Mouse (Mus musculus) heart, adult 2 months (tissue): ENCODE measurements at regions not wholly inside any gene's neighbourhood (a gene's known extent, or its start where the extent isn't known, plus 50 kb on each side); places are given as distances from the start of the nearest gene placed in this dataset.
"Not testable (repeated sequence)": the region's sequence is repeated elsewhere in the genome, so short reads cannot be mapped to it uniquely, and the experiment has no call there.

ENCODE experiments used
- DNase-seq, 2 experiments: peaks; one replicate each; pipeline ENCODE4 v3.0.0; 2021
- H3K27ac ChIP-seq: fragments of 200-600 bp; 2 replicates; pipeline ENCODE4 v1.8.1; 2022
- H3K27me3 ChIP-seq: fragments of 200-500 bp; 2 replicates; pipeline ENCODE4 v1.6.1; 2012; ENCODE audit warnings: mild to moderate bottlenecking, low read length, inconsistent platforms, mixed read lengths; ENCODE audit not compliant: control insufficient read depth, insufficient read depth
- H3K36me3 ChIP-seq: fragments of 200-500 bp; 2 replicates; pipeline ENCODE4 v1.6.1; 2012; ENCODE audit warnings: low read length, inconsistent platforms; ENCODE audit not compliant: control insufficient read depth, insufficient read depth
- H3K4me1 ChIP-seq: fragments of 200-500 bp; 2 replicates; pipeline ENCODE4 v1.6.1; 2011; ENCODE audit warnings: low read length; ENCODE audit not compliant: control insufficient read depth, insufficient read depth
- H3K4me3 ChIP-seq: fragments of 200-600 bp; 2 replicates; pipeline ENCODE4 v1.8.1; 2022
- H3K79me2 ChIP-seq: fragments of 200-500 bp; replicated peaks from 2 replicates; pipeline ENCODE4 v1.6.1; 2012; ENCODE audit warnings: mild to moderate bottlenecking, inconsistent platforms, low read length, moderate library complexity, mixed read lengths; ENCODE audit not compliant: control insufficient read depth, insufficient read depth
- H3K9ac ChIP-seq: fragments of 200-500 bp; 2 replicates; pipeline ENCODE4 v1.6.1; 2012; ENCODE audit warnings: low read depth, mild to moderate bottlenecking, control low read depth, inconsistent platforms, low read length, mixed read lengths
- CTCF ChIP-seq: fragments of 200-600 bp; IDR thresholded peaks from 2 replicates; pipeline ENCODE4 v1.8.1; 2022; ENCODE audit warnings: antibody characterized with exemption, mild to moderate bottlenecking, moderate library complexity
- EP300 ChIP-seq: fragments of 200-500 bp; IDR thresholded peaks from 2 replicates; pipeline ENCODE4 v1.6.1; 2011; ENCODE audit warnings: low read depth, low read length, control low read depth; ENCODE audit not compliant: insufficient read depth
- POLR2A ChIP-seq: fragments of 200-500 bp; IDR thresholded peaks from 2 replicates; pipeline ENCODE4 v1.6.1; 2011; ENCODE audit warnings: mild to moderate bottlenecking, low read depth, low read length, control low read depth; ENCODE audit not compliant: insufficient read depth
- WGBS: fragments of 180-500 bp; shearing (Covaris S2); methylation state at CpG from one replicate; pipeline ENCODE4 v1.1.7; 2018; 5-methylcytosine and 5-hydroxymethylcytosine counted together
- intact Hi-C: fragments of 180-260 bp; cut with DNase I; formaldehyde crosslinking; loops from one replicate; pipeline ENCODE4 v1.15.1; 2025

GRCm38 (mm10) chr8:71081291-71081690 is 175.6 kb downstream of the Map1s start:
- H3K4me3 ChIP-seq, H3K9ac ChIP-seq, H3K27ac ChIP-seq, H3K79me2 ChIP-seq, DNase-seq, intact Hi-C loops, H3K36me3 ChIP-seq, H3K4me1 ChIP-seq, H3K27me3 ChIP-seq: not testable (repeated sequence)
- 0% methylated on average over 1 of the region's 1 CpGs for WGBS

- H3K9ac ChIP-seq, H3K4me1 ChIP-seq, H3K27ac ChIP-seq, intact Hi-C loops, H3K36me3 ChIP-seq, H3K4me3 ChIP-seq, H3K27me3 ChIP-seq, H3K79me2 ChIP-seq: not testable (repeated sequence)
- WGBS: 3% methylated on average over 2 of the region's 2 CpGs
- peak in 1 of 2 experiments; percentile 20 for DNase-seq
Measured at GRCm38 (mm10) chr8:71127131-71127530, 145.4 kb upstream of the Myo9b start.

- no peak for DNase-seq
- H3K9ac ChIP-seq: no peak overlapping the region
- no peak overlapping the region for H3K27ac ChIP-seq
- no peaks in the 10 kb centered on the region for H3K79me2 ChIP-seq
- no peak overlapping the region for H3K4me3 ChIP-seq
- no peaks in the 10 kb centered on the region for H3K36me3 ChIP-seq
- peaks cover 2% of the 10 kb centered on the region for H3K27me3 ChIP-seq
- WGBS: 53% methylated on average over 4 of the region's 4 CpGs
- TF ChIP-seq CTCF (no peak), EP300 (no peak), POLR2A (no peak)
- H3K4me1 ChIP-seq: no peaks in the 10 kb centered on the region
- intact Hi-C loops: loop anchor here (5.0 kb wide), 1 partner anchor 687 kb away; no protein-coding TSS in a partner anchor
Measured at GRCm38 (mm10) chr8:71130411-71131261, 141.9 kb upstream of the Myo9b start.

GRCm38 (mm10) chr8:71131327-71132089 is 141.0 kb upstream of the Myo9b start:
- intact Hi-C loops: loop anchor here (5.0 kb wide), 1 partner anchor 686 kb away; no protein-coding TSS in a partner anchor
- TF ChIP-seq CTCF (no peak), POLR2A (no peak), EP300 (no peak)
- no peaks in the 10 kb centered on the region for H3K36me3 ChIP-seq
- H3K9ac ChIP-seq: no peak overlapping the region
- H3K4me3 ChIP-seq: no peak overlapping the region
- H3K27me3 ChIP-seq: peaks cover 2% of the 10 kb centered on the region
- no peaks in the 10 kb centered on the region for H3K4me1 ChIP-seq
- no peak overlapping the region for H3K27ac ChIP-seq
- DNase-seq: no peak
- no peaks in the 10 kb centered on the region for H3K79me2 ChIP-seq
- WGBS: 86% methylated on average over 4 of the region's 4 CpGs

DNA sequence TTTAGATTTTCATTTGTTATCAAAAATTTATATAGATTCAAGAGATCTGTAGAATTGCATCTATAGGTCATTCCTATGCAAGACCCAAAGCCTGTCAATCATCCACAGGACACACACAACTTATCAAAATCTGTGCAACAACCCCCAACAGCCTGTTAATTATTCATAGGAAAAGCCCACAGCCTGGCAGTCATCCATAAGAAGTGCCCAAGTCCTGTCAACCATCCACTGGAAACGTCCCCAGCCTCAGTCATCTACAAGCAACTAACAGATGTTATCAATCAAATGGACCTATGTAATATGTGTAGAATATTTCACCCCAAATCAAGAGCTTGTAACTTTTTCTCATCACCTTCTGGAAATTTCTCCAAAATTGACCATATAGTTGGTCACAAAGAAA is 139.6 kb upstream of the Myo9b start:
- H3K27ac ChIP-seq, DNase-seq, H3K36me3 ChIP-seq, H3K9ac ChIP-seq, H3K4me1 ChIP-seq, H3K27me3 ChIP-seq, H3K79me2 ChIP-seq, H3K4me3 ChIP-seq: not testable (repeated sequence)
- intact Hi-C loops: loop anchor here (5.0 kb wide), 1 partner anchor 684 kb away; no protein-coding TSS in a partner anchor
- WGBS: 37% methylated on average over 1 of the region's 1 CpGs

GRCm38 (mm10) chr8:71137131-71137530 is 135.4 kb upstream of the Myo9b start:
- 88% methylated on average over 3 of the region's 3 CpGs for WGBS
- H3K27me3 ChIP-seq, H3K9ac ChIP-seq, H3K4me1 ChIP-seq, H3K79me2 ChIP-seq, DNase-seq, H3K36me3 ChIP-seq, H3K4me3 ChIP-seq, intact Hi-C loops, H3K27ac ChIP-seq: not testable (repeated sequence)

GRCm38 (mm10) chr8:71142373-71142973 is 130.0 kb upstream of the Myo9b start:
- DNase-seq: not testable (repeated sequence)
- 54% methylated on average over 3 of the region's 3 CpGs for WGBS

DNA sequence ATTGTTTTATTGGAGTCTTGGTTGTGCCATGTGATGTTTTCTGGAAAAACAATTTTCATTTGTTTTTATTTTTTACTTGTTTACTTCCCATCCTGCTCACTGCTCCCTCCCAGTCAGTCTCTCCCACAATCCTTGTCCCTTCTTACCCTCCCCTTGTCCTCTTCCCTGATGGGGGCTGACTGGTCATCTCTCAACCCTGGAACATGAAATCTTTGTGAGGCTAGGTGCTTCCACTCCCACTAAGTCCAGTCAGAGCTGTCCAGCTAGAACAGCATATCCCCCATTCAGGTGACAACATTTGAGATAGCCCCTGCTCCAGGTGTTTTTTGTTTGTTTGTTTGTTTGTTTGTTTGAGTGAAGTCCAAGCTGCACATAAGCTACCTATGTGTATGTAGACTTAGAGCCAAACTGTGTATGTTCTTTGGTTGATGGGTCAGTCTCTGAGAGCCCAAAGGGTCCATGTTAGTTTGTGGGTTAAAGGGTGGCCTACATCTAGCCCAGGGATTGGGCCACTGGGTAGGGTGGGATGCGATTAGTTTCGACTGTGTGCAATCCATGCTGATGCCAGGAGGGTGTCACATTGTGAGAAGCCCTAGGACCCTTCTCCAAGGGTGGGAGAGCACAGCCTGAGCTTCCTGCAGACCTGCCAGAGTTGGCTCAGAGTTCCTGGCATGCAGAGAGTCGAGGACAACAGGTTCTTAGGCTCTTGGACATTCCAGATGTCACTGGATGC is 100.9 kb upstream of the Myo9b start:
- H3K79me2 ChIP-seq, H3K27me3 ChIP-seq, H3K36me3 ChIP-seq, H3K27ac ChIP-seq, H3K4me1 ChIP-seq, H3K4me3 ChIP-seq, intact Hi-C loops, DNase-seq, H3K9ac ChIP-seq: not testable (repeated sequence)
- WGBS: 46% methylated on average over 3 of the region's 3 CpGs

More at GRCm38 (mm10) chr8:71142373-71142973, 130.0 kb upstream of the Myo9b start:
- H3K27ac ChIP-seq, intact Hi-C loops, H3K36me3 ChIP-seq, H3K4me1 ChIP-seq, H3K27me3 ChIP-seq, H3K9ac ChIP-seq, H3K79me2 ChIP-seq, H3K4me3 ChIP-seq: not testable (repeated sequence)
